Mouse (Mus musculus) B cell, adult 2 months (primary cell): ENCODE data around the gene Cacna1d.

ENCODE experiments used
- DNase-seq, 2 experiments: peaks; one replicate each; pipeline ENCODE4 v3.0.0; 2022

The Cacna1d gene

GRCm38 (mm10) chr14:30457897-30458296 is 33.4 kb downstream of the Cacna1d start:
- peak; percentile 74 to 76 for DNase-seq

GRCm38 (mm10) chr14:30457436-30457835 is 33.8 kb downstream of the Cacna1d start:
- DNase-seq: no peak

- no peak for DNase-seq
Observed at GRCm38 (mm10) chr14:30455801-30456595, 35.3 kb downstream of the Cacna1d start.

- no peak for DNase-seq
Observed at GRCm38 (mm10) chr14:30439915-30440314, 51.3 kb downstream of the Cacna1d start.

GRCm38 (mm10) chr14:30435316-30435715 is 55.9 kb downstream of the Cacna1d start:
- no peak for DNase-seq

GRCm38 (mm10) chr14:30430446-30430845 is 60.8 kb downstream of the Cacna1d start:
- DNase-seq: no peak

- no peak for DNase-seq
Observed at GRCm38 (mm10) chr14:30430026-30430425, 61.2 kb downstream of the Cacna1d start.

- no peak for DNase-seq
Observed at GRCm38 (mm10) chr14:30429606-30430005, 61.6 kb downstream of the Cacna1d start.

GRCm38 (mm10) chr14:30428757-30429156 is 62.5 kb downstream of the Cacna1d start:
- DNase-seq: no peak

- no peak for DNase-seq
Observed at GRCm38 (mm10) chr14:30425876-30426275, 65.4 kb downstream of the Cacna1d start.

- no peak for DNase-seq
Observed at GRCm38 (mm10) chr14:30425175-30425574, 66.1 kb downstream of the Cacna1d start.

GRCm38 (mm10) chr14:30424638-30425037 is 66.6 kb downstream of the Cacna1d start:
- no peak for DNase-seq

GRCm38 (mm10) chr14:30422376-30423140 is 68.7 kb downstream of the Cacna1d start:
- no peak for DNase-seq

GRCm38 (mm10) chr14:30419458-30419857 is 71.8 kb downstream of the Cacna1d start:
- DNase-seq: no peak

GRCm38 (mm10) chr14:30419046-30419445 is 72.2 kb downstream of the Cacna1d start:
- DNase-seq: no peak

- DNase-seq: no peak
Observed at GRCm38 (mm10) chr14:30415830-30416229, 75.4 kb downstream of the Cacna1d start.

- no peak for DNase-seq
Observed at GRCm38 (mm10) chr14:30414131-30414530, 77.1 kb downstream of the Cacna1d start.

- DNase-seq: no peak
Observed at GRCm38 (mm10) chr14:30409331-30409730, 81.9 kb downstream of the Cacna1d start.

GRCm38 (mm10) chr14:30405456-30406225 is 85.6 kb downstream of the Cacna1d start:
- DNase-seq: peak; percentile 10 to 11

- no peak for DNase-seq
Observed at GRCm38 (mm10) chr14:30378306-30378705, 112.9 kb downstream of the Cacna1d start.

GRCm38 (mm10) chr14:30372878-30373277 is 118.4 kb downstream of the Cacna1d start:
- DNase-seq: no peak

GRCm38 (mm10) chr14:30371070-30371469 is 120.2 kb downstream of the Cacna1d start:
- no peak for DNase-seq

- DNase-seq: no peak
Observed at GRCm38 (mm10) chr14:30367074-30367473, 124.2 kb downstream of the Cacna1d start.
